11 mouse cellular contexts compared by ENCODE assay signal in the genomic region with DNA sequence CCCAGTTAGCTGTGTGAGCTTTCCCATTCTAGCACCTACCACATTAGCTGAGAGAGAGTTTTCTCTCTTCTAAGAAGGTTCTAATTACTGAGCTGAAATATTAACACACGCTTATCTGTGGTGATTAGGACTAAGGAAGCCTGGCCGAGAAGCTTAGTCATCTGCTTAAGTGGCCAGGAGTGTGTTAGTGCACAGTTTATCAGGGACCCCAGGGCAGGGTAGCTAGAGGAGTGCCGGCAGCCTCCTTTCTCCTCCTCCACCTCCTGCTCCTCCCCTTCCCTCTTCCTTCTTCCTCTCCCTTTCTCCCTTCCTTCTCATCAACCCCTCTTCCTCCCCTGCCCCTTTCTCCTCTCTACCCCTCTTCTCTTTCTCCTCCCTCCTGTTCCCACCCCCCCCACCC. TPM values are rescaled to one million over a fixed set of nuclear protein-coding genes. Genes with fewer than 3 reads are reported as not detected.
DNase-seq lines count a peak whose midpoint lies in the region; ATAC-seq lines count a peak whose summit lies in the region.
"Had no signal": no experiment of that assay in that cellular context is flagged by ENCODE, and none has a peak within 500 bp of the region (broad histone marks: within the 10 kb centered on the region; RNA-seq: fewer than 3 reads in every experiment).

No protein-coding gene starts in this region.

- H3K9ac ChIP-seq in kidney, embryonic 16.5 days (replicated peaks; ENCODE audit: low read length): no peak overlapping the region
- H3K9ac ChIP-seq in liver, embryonic 15.5 days: no peak overlapping the region
- H3K9ac ChIP-seq: limb, embryonic 12.5 days had no signal

- peak overlapping the region; percentile 41; the same call in 1 of the 2 replicates for H3K27ac ChIP-seq in kidney, embryonic 16.5 days (ENCODE audit: low read length)
- H3K27ac ChIP-seq in brown adipose tissue, adult 24 weeks (replicated peaks; ENCODE audit: low read depth, low read length): peak overlapping the region; percentile 34; the same call in 1 of the 2 replicates
- H3K27ac ChIP-seq in liver, embryonic 15.5 days (replicated peaks): peak overlapping the region; percentile 67

- 0 out of 2 replicates have a peak, but pooled peaks have one; percentile 35 for ATAC-seq in kidney, embryonic 16.5 days (ENCODE audit: low FRiP score, low TSS enrichment)
- peak; percentile 50 for ATAC-seq in common myeloid progenitor, adult 5-6 weeks (replicated peaks; ENCODE audit: low read depth, poor library complexity, severe bottlenecking)
- ATAC-seq in liver, embryonic 15.5 days (ENCODE audit: insufficient read depth): peak; percentile 79

- peaks cover 39% of the 10 kb centered on the region for H3K4me1 ChIP-seq in kidney, embryonic 16.5 days (ENCODE audit: insufficient read depth, low read length)
- H3K4me1 ChIP-seq in brown adipose tissue, adult 24 weeks (ENCODE audit: control insufficient read depth, insufficient read depth, insufficient read length, low read length): peaks cover 16% of the 10 kb centered on the region
- H3K4me1 ChIP-seq in liver, embryonic 15.5 days (replicated peaks): peaks cover 42% of the 10 kb centered on the region

- no peak for DNase-seq in kidney, postnatal 14 days
- DNase-seq in adrenal gland, postnatal 14 days: no peak
- no peak for DNase-seq in ovary, postnatal 36 days (ENCODE audit: low spot score)
- DNase-seq: cerebellum, postnatal 14 days; heart, postnatal 10 days had no signal

- no peaks in the 10 kb centered on the region for H3K27me3 ChIP-seq in kidney, embryonic 16.5 days (ENCODE audit: insufficient read depth, low read length)
- H3K27me3 ChIP-seq in liver, embryonic 15.5 days: no peaks in the 10 kb centered on the region
- H3K27me3 ChIP-seq: limb, embryonic 12.5 days had no signal

- 19% methylated on average over 3 of the region's 3 CpGs for WGBS in kidney, embryonic 16.5 days
- WGBS in liver, embryonic 15.5 days (ENCODE audit: insufficient replicate concordance): 7% methylated on average over 3 of the region's 3 CpGs

- H3K4me2 ChIP-seq in kidney, embryonic 16.5 days (replicated peaks; ENCODE audit: low read depth, low read length): no peak overlapping the region
- peak overlapping the region; percentile 34 for H3K4me2 ChIP-seq in liver, embryonic 15.5 days
- H3K4me2 ChIP-seq: limb, embryonic 12.5 days had no signal

- H3K4me3 ChIP-seq in kidney, embryonic 16.5 days (ENCODE audit: low read length): no peak overlapping the region
- no peak overlapping the region for H3K4me3 ChIP-seq in brown adipose tissue, adult 24 weeks (ENCODE audit: insufficient read depth, low read depth, low read length)
- no peak overlapping the region for H3K4me3 ChIP-seq in liver, embryonic 15.5 days (replicated peaks)
- H3K4me3 ChIP-seq: limb, embryonic 12.5 days had no signal

- H3K9me3 ChIP-seq in kidney, embryonic 16.5 days (ENCODE audit: low read length): no peaks in the 10 kb centered on the region
- H3K9me3 ChIP-seq in liver, embryonic 15.5 days (replicated peaks): no peaks in the 10 kb centered on the region
- H3K9me3 ChIP-seq: limb, embryonic 12.5 days had no signal

- H3K36me3 ChIP-seq in kidney, embryonic 16.5 days (ENCODE audit: insufficient read depth, low read length): no peaks in the 10 kb centered on the region
- H3K36me3 ChIP-seq in liver, embryonic 15.5 days (replicated peaks): no peaks in the 10 kb centered on the region
- H3K36me3 ChIP-seq: G1E had no signal

RNA-seq across cellular contexts. Expression of a gene that starts 19.1 kb away (rescaled TPM):
- 47.0 and 47.1 TPM in 2 replicates for polyA plus RNA-seq in kidney, embryonic 16.5 days (2015; fragmentation: Nextera tagmentation; extraction: Ambion mirVana)
- 34.1 and 54.4 TPM in 2 replicates for polyA plus RNA-seq in brown adipose tissue, adult 24 weeks (2012; ENCODE audit: insufficient read depth, insufficient read length, missing spikeins)
- total RNA-seq in common myeloid progenitor, adult 5-6 weeks (2017): 10.1 and 31.0 TPM in 2 replicates
- polyA plus RNA-seq in liver, embryonic 15.5 days (2015; fragmentation: Nextera tagmentation; extraction: Ambion mirVana): 16.0 and 17.0 TPM in 2 replicates
- total RNA-seq in adrenal gland, postnatal 14 days (2021): 45.4 and 57.5 TPM in 2 replicates
- total RNA-seq: G1E had no signal
- polyA plus RNA-seq: G1E had no signal
